Mouse (Mus musculus) small intestine, adult 2 months (tissue): ENCODE measurements around the gene Ppard.

Source experiments
- CTCF ChIP-seq: fragments of 200-500 bp; IDR thresholded peaks from 2 replicates; pipeline ENCODE4 v1.5.1; 2012; ENCODE audit warnings: low read depth, mild to moderate bottlenecking, control low read depth, inconsistent platforms, low read length, moderate library complexity, mixed read lengths; ENCODE audit not compliant: insufficient replicate concordance, insufficient read length; ENCODE audit errors: extremely low read depth
- POLR2A ChIP-seq: fragments of 200-500 bp; IDR thresholded peaks from 2 replicates; pipeline ENCODE4 v1.6.1; 2012; ENCODE audit warnings: low read depth, mild to moderate bottlenecking, control low read depth, inconsistent platforms, low read length, moderate library complexity

DNA sequence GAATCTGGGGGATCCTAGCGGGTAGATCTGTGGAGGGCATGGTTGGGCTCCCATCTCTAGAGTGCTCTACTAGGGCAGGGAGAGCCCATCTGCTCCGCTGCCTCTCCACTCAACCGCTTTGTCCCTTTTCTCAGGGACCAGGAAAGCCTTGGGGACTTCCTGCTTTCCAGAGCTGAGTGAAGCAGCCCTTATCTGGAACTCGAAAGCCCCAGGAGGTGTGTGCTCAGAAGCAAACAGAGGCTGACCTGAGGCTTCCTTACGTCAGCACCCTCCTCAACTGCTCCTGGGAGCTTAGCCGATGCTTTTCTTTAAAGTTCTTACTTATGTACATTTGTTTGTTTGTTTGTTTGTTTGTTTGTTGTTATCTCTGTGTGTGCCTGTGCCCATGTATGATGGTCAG, 40.3 kb downstream of the Ppard start:
- TF ChIP-seq POLR2A (peak; percentile 30; the same call in 1 of the 2 replicates), CTCF (no peak)
